Mouse (Mus musculus): Measurements from ENCODE around the gene Rsph6a. TPM values are rescaled to one million over a fixed set of nuclear protein-coding genes. Genes with fewer than 3 reads are reported as not detected.
"Not testable (repeated sequence)": the region's sequence is repeated elsewhere in the genome, so short reads cannot be mapped to it uniquely, and the experiment has no call there.

Rsph6a gene
- polyA plus RNA-seq, 1 experiment from 2014 or later: not detected

DNA sequence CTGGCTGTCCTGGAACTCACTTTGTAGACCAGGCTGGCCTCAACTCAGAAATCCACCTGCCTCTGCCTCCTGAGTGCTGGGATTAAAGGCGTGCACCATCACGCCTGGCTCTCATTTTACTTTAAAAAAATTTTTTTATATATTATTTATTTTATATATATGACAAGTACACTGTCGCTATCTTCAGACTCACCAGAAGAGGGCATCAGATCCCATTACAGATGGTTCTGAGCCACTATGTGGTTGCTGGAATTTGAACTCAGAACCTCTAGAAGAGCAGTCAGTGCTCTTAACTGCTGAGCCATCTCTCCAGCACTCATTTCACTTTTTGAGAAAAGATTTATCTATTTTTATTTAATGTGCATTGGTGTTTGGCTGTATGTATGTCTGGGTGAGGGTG, 16.5 kb downstream of the Rsph6a start:
- H3K27me3 ChIP-seq: peaks cover 14% of the 10 kb centered on the region
- 51% methylated on average over 3 of the region's 3 CpGs for WGBS
- not testable (repeated sequence) for H3K4me3 ChIP-seq; H3K4me2 ChIP-seq; H3K36me3 ChIP-seq; H3K27ac ChIP-seq; H3K4me1 ChIP-seq; ATAC-seq (ENCODE audit: insufficient number of reproducible peaks, low FRiP score, low TSS enrichment, low read depth); H3K9me3 ChIP-seq; H3K9ac ChIP-seq

DNA sequence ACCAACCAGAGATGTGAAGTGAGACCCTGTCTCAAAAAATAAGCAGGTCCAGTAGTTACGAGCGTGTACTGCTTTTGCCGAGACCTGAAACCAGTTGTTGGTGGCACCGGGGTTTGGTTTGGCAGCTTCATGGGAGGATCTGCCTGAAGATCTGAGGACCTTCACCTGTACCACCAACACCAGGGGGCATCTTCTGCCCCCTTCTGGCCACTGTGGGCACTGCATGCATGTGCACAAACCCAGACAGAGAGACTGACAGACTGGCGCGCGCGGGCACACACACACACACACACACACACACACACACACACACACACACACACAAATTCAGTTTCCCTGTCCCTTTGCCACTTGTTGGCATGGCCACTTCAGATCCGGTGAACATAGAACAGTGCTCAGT, 19.0 kb downstream of the Rsph6a start:
- H3K4me3 ChIP-seq: no peak overlapping the region
- H3K4me1 ChIP-seq: peaks cover 23% of the 10 kb centered on the region
- no peaks in the 10 kb centered on the region for H3K27me3 ChIP-seq
- 82% methylated on average over 8 of the region's 9 CpGs for WGBS
- no peak overlapping the region for H3K27ac ChIP-seq
- ATAC-seq (ENCODE audit: insufficient number of reproducible peaks, low FRiP score, low TSS enrichment, low read depth): no peak
- H3K9ac ChIP-seq: no peak overlapping the region
- no peaks in the 10 kb centered on the region for H3K9me3 ChIP-seq
- H3K4me2 ChIP-seq: no peak overlapping the region
- H3K36me3 ChIP-seq: peaks cover 6% of the 10 kb centered on the region

DNA sequence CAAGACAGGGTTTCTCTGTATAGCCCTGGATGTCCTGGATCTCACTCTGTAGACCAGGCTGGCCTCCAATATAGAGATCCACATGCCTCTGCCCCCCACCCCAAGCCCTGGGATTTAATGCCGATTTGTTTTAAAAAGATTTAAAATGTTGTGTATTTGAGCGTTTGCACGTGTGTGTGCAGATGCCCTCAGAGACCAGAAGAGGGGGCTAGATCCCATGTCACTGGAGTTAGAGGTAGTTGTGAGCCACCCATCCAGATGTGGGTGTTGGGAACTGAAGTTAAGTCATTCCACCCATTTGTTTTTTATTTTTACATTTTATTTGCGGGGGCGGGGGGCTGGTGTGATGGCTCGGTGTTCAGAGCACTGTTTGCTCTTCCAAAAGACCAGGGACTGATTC, 20.0 kb downstream of the Rsph6a start:
- peaks cover 16% of the 10 kb centered on the region for H3K36me3 ChIP-seq
- H3K27me3 ChIP-seq: no peaks in the 10 kb centered on the region
- no peak for ATAC-seq (ENCODE audit: insufficient number of reproducible peaks, low FRiP score, low TSS enrichment, low read depth)
- H3K9me3 ChIP-seq: no peaks in the 10 kb centered on the region
- 93% methylated on average over 6 of the region's 6 CpGs for WGBS
- H3K9ac ChIP-seq: no peak overlapping the region
- H3K4me3 ChIP-seq: no peak overlapping the region
- H3K4me2 ChIP-seq: no peak overlapping the region
- peaks cover 26% of the 10 kb centered on the region for H3K4me1 ChIP-seq
- no peak overlapping the region for H3K27ac ChIP-seq

- no peak for ATAC-seq (ENCODE audit: insufficient number of reproducible peaks, low FRiP score, low TSS enrichment, low read depth)
- Histone ChIP-seq H3K27ac (no peak overlapping the region), H3K9ac (0 out of 2 replicates have a peak overlapping the region, but pooled peaks have one; percentile 17), H3K4me2 (peak overlapping the region; percentile 67), H3K36me3 (peaks cover 24% of the 10 kb centered on the region), H3K27me3 (no peaks in the 10 kb centered on the region), H3K4me1 (peaks cover 26% of the 10 kb centered on the region), H3K4me3 (peak overlapping the region; percentile 95), H3K9me3 (no peaks in the 10 kb centered on the region)
- 57% methylated on average over 5 of the region's 5 CpGs for WGBS
Observed at GRCm38 (mm10) chr7:19075231-19075630, 20.7 kb downstream of the Rsph6a start.

- under 1% methylated on average over 88 of the region's 91 CpGs for WGBS
- H3K9ac ChIP-seq: peak within 1 kb of the TSS; percentile 100
Observed at GRCm38 (mm10) chr7:19075723-19076585, 21.5 kb downstream of the Rsph6a start, which contains the start of gene Dmwd. Dmwd (plus strand) TSS chr7:19076227.

DNA sequence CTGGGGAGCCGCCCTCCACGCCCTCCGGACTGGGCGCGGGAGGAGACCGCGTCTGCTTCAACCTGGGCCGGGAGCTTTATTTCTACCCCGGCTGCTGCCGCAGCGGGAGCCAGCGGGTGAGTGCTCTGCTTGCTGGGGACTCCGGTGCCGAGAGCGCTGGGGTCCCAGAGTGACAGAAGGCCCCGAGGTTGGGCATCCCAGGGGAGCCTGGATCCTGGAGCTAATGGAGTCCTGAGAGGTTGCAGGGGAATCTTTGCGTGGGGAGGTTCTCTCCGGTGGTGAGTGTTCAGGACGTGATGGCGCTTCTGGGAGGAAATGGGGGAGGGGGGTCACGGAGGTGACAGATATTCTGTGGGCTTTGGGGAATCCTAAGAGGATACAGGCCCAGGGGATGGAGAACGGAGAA, 22.1 kb downstream of the Rsph6a start:
- no peaks in the 10 kb centered on the region for H3K27me3 ChIP-seq
- under 1% methylated on average over 22 of the region's 22 CpGs for WGBS

More at GRCm38 (mm10) chr7:19075723-19076585, 21.5 kb downstream of the Rsph6a start, which contains the start of gene Dmwd:
- Histone ChIP-seq H3K4me3 (peak within 1 kb of the TSS; percentile 95), H3K27ac (peak within 1 kb of the TSS; percentile 84), H3K9me3 (no peaks in the 10 kb centered on the region), H3K4me1 (peaks cover 26% of the 10 kb centered on the region), H3K27me3 (no peaks in the 10 kb centered on the region), H3K4me2 (peak within 1 kb of the TSS; percentile 67), H3K36me3 (peaks cover 31% of the 10 kb centered on the region)
- peak; percentile 97 for ATAC-seq (ENCODE audit: insufficient number of reproducible peaks, low FRiP score, low TSS enrichment, low read depth)

DNA sequence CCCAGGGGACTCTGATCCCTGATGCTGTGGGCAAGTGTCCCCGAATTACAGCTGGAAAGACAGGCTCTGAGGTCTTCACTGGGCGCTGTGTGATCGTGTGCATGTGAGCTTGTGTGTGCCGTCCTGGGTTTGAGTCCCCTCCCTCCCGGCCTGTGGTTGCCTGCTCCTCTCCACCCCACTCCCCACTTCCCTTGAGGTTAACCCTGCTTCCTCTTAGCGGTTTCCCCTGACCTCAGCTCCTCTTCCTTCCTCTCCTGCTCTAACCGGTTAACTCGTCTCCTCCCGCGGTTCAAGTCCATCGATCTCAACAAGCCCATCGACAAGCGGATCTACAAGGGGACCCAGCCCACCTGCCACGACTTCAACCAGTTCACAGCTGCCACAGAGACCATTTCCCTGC, 23.3 kb downstream of the Rsph6a start:
- H3K4me2 ChIP-seq: peak overlapping the region; percentile 67
- H3K27me3 ChIP-seq: no peaks in the 10 kb centered on the region
- H3K9me3 ChIP-seq: no peaks in the 10 kb centered on the region
- H3K4me1 ChIP-seq: peaks cover 37% of the 10 kb centered on the region
- 79% methylated on average over 14 of the region's 14 CpGs for WGBS
- no peak overlapping the region for H3K27ac ChIP-seq
- no peak for ATAC-seq (ENCODE audit: insufficient number of reproducible peaks, low FRiP score, low TSS enrichment, low read depth)
- peak overlapping the region; percentile 100; the same call in 1 of the 2 replicates for H3K9ac ChIP-seq
- peaks cover 49% of the 10 kb centered on the region for H3K36me3 ChIP-seq
- H3K4me3 ChIP-seq: peak overlapping the region; percentile 95

More for the DNA sequence above, 22.1 kb downstream of the Rsph6a start:
- ATAC-seq (ENCODE audit: insufficient number of reproducible peaks, low FRiP score, low TSS enrichment, low read depth): no peak
- H3K4me1 ChIP-seq: peaks cover 26% of the 10 kb centered on the region
- peak overlapping the region; percentile 95 for H3K4me3 ChIP-seq
- peak overlapping the region; percentile 67 for H3K4me2 ChIP-seq
- H3K9ac ChIP-seq: peak overlapping the region; percentile 100
- no peaks in the 10 kb centered on the region for H3K9me3 ChIP-seq
- peaks cover 37% of the 10 kb centered on the region for H3K36me3 ChIP-seq
- peak overlapping the region; percentile 84 for H3K27ac ChIP-seq

GRCm38 (mm10) chr7:19078732-19079131, 24.2 kb downstream of the Rsph6a start:
- no peaks in the 10 kb centered on the region for H3K27me3 ChIP-seq

DNA sequence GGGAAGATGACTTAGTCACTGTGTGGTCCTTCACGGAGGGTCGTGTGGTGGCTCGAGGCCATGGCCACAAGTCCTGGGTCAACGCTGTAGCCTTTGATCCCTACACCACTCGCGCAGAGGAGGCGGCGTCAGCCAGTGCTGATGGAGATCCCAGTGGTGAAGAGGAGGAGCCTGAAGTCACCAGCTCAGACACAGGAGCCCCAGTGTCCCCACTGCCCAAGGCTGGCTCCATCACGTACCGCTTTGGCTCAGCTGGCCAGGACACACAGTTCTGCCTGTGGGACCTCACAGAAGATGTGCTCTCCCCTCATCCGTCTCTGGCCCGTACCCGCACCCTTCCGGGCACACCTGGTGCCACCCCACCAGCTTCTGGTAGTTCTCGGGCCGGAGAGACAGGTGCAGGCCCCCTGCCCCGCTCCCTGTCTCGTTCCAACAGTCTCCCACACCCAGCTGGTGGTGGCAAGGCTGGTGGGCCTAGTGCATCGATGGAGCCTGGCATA, 26.0 kb downstream of the Rsph6a start:
- H3K9me3 ChIP-seq: no peaks in the 10 kb centered on the region
- H3K27ac ChIP-seq: no peak overlapping the region
- peaks cover 53% of the 10 kb centered on the region for H3K36me3 ChIP-seq
- H3K27me3 ChIP-seq: no peaks in the 10 kb centered on the region
- H3K4me2 ChIP-seq: no peak overlapping the region
- H3K9ac ChIP-seq: no peak overlapping the region
- WGBS: 89% methylated on average over 19 of the region's 19 CpGs
- ATAC-seq (ENCODE audit: insufficient number of reproducible peaks, low FRiP score, low TSS enrichment, low read depth): no peak
- no peak overlapping the region for H3K4me3 ChIP-seq
- H3K4me1 ChIP-seq: peaks cover 60% of the 10 kb centered on the region

More at GRCm38 (mm10) chr7:19078732-19079131, 24.2 kb downstream of the Rsph6a start:
- Histone ChIP-seq H3K4me3 (no peak overlapping the region), H3K36me3 (peaks cover 53% of the 10 kb centered on the region), H3K4me2 (no peak overlapping the region), H3K27ac (no peak overlapping the region), H3K9ac (no peak overlapping the region), H3K9me3 (no peaks in the 10 kb centered on the region), H3K4me1 (peaks cover 47% of the 10 kb centered on the region)
- 86% methylated on average over 3 of the region's 3 CpGs for WGBS
- ATAC-seq (ENCODE audit: insufficient number of reproducible peaks, low FRiP score, low TSS enrichment, low read depth): no peak

GRCm38 (mm10) chr7:19082171-19082570, 27.7 kb downstream of the Rsph6a start:
- no peak for ATAC-seq (ENCODE audit: insufficient number of reproducible peaks, low FRiP score, low TSS enrichment, low read depth)
- Histone ChIP-seq H3K9ac (no peak overlapping the region), H3K4me2 (no peak overlapping the region), H3K4me1 (peaks cover 68% of the 10 kb centered on the region), H3K36me3 (peaks cover 59% of the 10 kb centered on the region), H3K27ac (peak overlapping the region; percentile 73), H3K9me3 (no peaks in the 10 kb centered on the region), H3K4me3 (no peak overlapping the region), H3K27me3 (no peaks in the 10 kb centered on the region)
- WGBS: 85% methylated on average over 4 of the region's 4 CpGs

- H3K4me3 ChIP-seq: no peak overlapping the region
- no peak overlapping the region for H3K4me2 ChIP-seq
- no peaks in the 10 kb centered on the region for H3K9me3 ChIP-seq
- H3K36me3 ChIP-seq: peaks cover 65% of the 10 kb centered on the region
- peak overlapping the region; percentile 73 for H3K27ac ChIP-seq
- H3K9ac ChIP-seq: peak overlapping the region; percentile 26; the same call in 1 of the 2 replicates
- WGBS: 46% methylated on average over 6 of the region's 6 CpGs
- peaks cover 60% of the 10 kb centered on the region for H3K4me1 ChIP-seq
- peak; percentile 12; the same call in 1 of the 2 replicates for ATAC-seq (ENCODE audit: insufficient number of reproducible peaks, low FRiP score, low TSS enrichment, low read depth)
- no peaks in the 10 kb centered on the region for H3K27me3 ChIP-seq
Observed at GRCm38 (mm10) chr7:19083096-19083495, 28.6 kb downstream of the Rsph6a start.

GRCm38 (mm10) chr7:19083701-19084100, 29.2 kb downstream of the Rsph6a start, which contains the start of gene Dmpk:
Dmpk (plus strand) TSS chr7:19083849.
- Histone ChIP-seq H3K9ac (peak within 1 kb of the TSS; percentile 26; the same call in 1 of the 2 replicates), H3K4me3 (peak within 1 kb of the TSS; percentile 34), H3K27me3 (no peaks in the 10 kb centered on the region), H3K4me1 (peaks cover 58% of the 10 kb centered on the region), H3K27ac (peak within 1 kb of the TSS; percentile 73), H3K9me3 (no peaks in the 10 kb centered on the region), H3K4me2 (peak within 1 kb of the TSS; percentile 45), H3K36me3 (peaks cover 65% of the 10 kb centered on the region)
- peak; percentile 45 for ATAC-seq (ENCODE audit: insufficient number of reproducible peaks, low FRiP score, low TSS enrichment, low read depth)
- 37% methylated on average over 10 of the region's 10 CpGs for WGBS
